Mouse (Mus musculus) lung, postnatal 14 days (tissue): ENCODE results near the gene Dact3.

Experiments
- DNase-seq: peaks from one replicate; pipeline ENCODE4 v3.0.0; 2021

The Dact3 gene

DNA sequence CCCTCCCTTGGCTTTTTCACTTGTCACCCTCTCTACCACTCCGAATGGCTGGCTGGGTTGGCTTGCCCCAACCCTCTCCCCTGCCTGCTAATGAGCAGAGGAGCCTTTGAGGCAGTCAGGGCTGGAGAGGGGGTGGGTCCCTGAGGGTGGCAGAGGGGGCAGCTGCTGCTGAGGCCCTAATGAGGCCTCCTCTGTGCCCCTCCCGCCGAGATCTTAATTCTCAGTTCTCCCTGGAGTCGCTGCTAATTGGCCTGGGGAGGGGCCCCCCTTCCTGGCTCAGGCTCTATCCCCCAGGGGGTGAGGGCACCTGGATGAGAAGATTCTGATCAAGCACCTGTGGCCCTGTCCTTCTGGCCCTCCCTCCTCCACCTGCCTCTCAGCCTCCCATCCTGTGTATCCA, 19.2 kb downstream of the Dact3 start:
- no peak for DNase-seq

DNA sequence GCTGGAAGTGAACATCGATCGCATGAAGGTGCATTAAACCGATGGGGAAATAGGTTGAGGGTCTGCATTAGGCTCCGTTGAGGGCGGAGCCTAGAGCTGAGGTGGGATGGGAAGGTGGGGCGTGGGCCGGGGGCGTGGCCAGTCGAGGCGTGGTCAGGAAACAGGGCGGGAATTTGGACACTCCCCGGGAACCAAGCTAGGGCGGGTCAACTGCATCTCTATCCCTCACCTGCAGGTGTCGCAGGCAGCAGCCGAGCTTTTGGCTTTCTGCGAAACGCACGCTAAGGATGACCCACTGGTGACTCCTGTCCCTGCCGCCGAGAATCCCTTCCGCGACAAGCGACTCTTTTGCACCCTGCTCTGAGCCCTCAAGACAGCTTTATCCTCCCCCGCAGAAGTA, 19.9 kb downstream of the Dact3 start:
- peak; percentile 80 for DNase-seq

DNA sequence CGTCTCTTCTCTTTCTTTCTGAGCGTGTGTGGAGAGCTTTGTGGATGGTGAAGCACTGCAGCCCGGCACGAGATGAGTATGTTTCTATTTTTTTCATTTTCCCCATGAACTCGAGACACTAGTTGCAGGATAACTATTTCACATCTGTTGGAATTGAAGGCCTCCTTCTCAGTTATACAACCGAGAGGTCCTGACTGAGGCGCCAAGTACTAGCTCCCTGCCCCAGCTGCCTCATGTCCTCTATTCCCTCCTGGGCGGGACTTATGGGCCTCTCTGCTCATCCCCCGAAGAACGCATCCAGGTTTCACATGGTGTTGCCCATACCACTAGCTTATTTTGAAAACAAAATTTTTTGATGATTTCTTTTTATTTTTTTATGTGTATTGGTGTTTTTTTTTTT, 20.4 kb downstream of the Dact3 start:
- no peak for DNase-seq

DNA sequence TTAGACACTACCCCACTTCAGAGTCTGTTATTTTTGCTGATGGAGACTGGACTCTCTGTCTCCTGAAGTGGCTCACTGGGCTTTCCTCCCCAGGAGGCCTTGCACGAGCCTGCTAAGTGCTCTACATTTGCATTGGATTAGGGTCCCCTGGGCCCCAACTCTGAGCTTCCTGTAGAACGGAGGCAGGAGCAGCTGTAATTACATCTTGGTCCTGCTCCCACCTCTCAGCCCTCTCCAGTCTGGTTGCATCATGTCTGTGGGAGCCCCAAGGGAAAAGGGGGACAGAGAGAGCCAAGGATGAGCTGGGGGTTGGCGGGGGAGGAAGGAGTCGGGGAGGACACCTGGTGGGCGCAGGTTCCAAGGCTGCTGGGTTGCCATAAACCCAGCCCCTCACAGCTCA, 25.4 kb downstream of the Dact3 start:
- no peak for DNase-seq

- DNase-seq, result no peak
Measured at GRCm38 (mm10) chr7:16903439-16903955, 28.4 kb downstream of the Dact3 start.

DNA sequence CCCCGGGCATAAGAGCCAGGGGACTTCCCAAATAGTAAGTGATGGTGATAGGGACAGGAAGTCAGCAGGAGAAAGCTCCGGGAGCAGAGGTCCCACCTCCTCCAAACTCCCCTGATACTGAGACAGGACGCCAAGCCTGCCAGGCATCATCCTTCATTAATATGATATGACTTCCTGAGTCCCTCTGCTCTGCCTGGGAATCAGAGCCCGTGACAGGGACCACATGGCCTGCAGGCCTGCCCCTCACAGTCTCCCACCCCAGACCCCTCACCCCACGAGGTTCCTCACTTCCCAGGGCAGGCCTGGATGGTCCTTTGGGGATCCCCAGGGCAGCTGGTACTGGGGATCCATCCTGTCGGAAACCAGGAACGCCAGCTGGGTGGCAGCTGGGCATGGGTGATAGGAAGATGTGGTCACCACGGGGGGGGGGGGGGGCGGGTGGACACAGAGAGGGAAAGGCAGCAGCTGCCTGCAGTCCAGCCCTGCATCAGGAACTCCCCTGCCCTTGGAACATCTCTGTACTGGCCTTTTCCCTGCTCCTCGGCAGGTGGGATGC, 29.1 kb downstream of the Dact3 start:
- no peak for DNase-seq

DNA sequence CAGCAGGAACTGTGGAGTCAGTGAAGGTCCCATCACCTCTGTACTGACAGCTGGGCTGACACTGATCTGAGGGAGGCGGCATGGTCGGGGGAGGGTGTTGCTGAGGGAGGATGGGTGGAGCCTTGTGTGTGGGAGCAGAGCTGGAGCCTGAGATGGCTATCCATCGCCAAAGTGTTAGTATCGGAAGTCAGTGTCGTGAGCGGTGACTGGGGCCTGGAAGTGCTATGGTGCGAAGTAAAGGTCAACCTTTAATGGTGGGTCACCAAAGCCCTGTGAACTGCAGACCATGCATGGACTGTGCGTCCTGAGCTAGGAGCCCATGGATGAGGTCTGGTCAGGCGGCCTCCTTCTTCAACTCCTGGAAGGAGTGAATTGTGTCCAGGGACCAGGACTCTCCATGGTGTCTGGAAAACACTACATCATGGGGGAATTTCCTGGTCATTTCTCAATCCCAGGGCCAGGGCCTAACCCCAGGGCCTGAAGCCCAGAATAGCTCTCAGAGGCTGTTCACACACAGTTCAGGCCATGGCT, 30.4 kb downstream of the Dact3 start:
- DNase-seq, result no peak

GRCm38 (mm10) chr7:16906281-16906680, 31.2 kb downstream of the Dact3 start, which contains the start of gene Ptgir:
Gene Ptgir (plus strand): TSS chr7:16906490.
- DNase-seq, result no peak

GRCm38 (mm10) chr7:16906889-16907559, 31.9 kb downstream of the Dact3 start:
- no peak for DNase-seq

GRCm38 (mm10) chr7:16907842-16908241, 32.7 kb downstream of the Dact3 start:
- DNase-seq, result no peak

- no peak for DNase-seq
Measured at GRCm38 (mm10) chr7:16908367-16908766, 33.2 kb downstream of the Dact3 start.

DNA sequence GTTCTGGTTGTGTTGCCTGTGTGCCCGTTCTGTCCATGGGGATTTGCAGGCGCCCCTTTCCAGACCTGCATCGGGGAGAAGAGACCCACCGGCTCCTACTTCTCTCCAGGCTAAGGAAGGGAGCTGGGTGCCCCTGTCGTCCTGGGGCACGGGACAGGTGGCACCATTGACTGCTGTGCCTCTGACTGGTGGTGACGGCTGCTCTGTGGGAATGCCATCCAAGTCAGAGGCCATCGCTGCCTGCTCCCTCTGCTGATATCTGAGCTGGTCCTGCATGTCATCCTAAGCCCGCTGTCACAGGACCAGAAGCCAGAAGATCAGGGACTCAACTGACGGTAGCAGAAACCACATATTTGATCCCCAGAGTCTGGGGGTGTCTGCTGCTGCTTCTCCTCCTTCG, 33.7 kb downstream of the Dact3 start:
- DNase-seq, result no peak

- no peak for DNase-seq
Measured at GRCm38 (mm10) chr7:16909909-16910308, 34.8 kb downstream of the Dact3 start.

DNA sequence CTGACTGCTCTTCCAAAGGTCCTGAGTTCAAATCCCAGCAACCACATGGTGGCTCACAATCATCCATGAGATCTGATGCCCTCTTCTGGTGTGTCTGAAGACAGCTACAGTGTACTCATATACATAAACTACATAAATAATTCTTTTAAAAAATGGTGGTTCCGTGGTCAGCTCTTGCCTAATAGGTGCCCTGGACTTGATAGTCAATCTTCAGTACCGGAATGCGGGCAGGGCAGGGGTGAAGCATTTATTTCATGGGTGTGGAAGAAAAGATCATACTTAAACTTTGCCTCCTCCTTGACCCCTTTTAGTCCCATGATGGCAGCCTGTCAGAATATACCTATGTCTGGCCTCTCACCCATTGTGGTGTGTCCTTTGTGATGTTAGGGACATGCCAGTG, 36.8 kb downstream of the Dact3 start:
- no peak for DNase-seq

DNA sequence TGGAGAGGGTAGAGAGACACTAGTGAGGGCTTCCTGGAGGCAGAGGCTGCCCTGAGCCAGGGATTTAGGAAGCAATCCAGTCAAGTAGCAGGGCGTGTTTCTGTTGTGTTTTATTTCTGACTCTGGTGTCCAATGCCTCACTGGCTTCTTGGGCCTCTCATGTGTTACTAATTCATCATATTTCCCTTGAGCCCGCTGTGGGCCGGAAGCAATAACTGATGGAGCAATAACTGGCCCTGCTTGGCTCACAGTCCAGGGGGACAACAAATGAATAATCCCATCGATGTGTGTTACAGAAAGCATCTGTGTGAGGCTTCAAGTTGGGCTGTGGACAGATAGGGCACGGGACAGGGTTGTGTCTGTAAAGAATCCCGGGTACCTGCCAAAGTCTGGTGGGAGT, 37.2 kb downstream of the Dact3 start:
- no peak for DNase-seq

GRCm38 (mm10) chr7:16913806-16914452, 38.8 kb downstream of the Dact3 start:
- DNase-seq, result peak; percentile 85

DNA sequence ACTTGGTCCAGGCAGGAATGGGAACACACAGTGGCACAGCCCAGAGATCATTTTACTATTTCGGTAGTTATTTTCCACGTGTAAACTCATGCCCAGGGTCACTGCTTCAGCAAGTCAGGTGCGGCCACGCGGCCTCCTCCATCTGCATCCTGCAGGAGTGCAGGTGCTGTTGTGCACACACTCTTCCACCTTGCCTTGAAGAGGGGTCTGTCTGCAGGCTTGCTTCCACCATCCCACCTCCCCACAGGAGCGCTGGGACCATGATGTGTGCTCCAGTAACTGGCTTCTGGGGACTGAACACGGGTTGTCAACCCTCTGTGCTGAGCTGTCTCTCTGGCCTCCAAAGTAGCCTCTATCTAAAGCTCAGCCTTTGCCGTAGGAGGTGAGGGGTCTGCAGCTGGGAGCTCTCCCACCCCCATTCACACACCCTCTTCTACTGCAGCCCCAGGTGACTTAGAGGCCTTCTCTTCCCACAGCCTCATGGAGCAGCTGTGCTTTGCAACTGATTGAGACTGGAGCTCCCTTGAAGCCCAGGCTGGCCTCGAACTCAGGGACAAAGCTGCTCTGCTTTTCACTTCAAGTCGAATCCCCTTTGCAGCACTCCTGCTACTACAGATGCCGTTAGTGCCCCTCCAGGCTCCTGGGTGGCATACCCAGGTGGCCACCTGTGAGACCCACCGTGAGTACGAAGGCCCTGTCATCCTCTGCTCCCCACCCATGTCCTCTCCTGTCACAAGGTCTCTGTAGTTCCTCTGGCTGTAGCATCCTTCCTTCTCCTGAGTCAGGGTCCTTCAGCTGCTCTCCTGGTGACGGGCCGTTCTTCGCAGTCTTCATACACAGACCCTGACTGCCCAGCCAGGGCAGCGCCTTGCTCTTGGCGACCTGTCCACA, 39.6 kb downstream of the Dact3 start:
- DNase-seq, result no peak

DNA sequence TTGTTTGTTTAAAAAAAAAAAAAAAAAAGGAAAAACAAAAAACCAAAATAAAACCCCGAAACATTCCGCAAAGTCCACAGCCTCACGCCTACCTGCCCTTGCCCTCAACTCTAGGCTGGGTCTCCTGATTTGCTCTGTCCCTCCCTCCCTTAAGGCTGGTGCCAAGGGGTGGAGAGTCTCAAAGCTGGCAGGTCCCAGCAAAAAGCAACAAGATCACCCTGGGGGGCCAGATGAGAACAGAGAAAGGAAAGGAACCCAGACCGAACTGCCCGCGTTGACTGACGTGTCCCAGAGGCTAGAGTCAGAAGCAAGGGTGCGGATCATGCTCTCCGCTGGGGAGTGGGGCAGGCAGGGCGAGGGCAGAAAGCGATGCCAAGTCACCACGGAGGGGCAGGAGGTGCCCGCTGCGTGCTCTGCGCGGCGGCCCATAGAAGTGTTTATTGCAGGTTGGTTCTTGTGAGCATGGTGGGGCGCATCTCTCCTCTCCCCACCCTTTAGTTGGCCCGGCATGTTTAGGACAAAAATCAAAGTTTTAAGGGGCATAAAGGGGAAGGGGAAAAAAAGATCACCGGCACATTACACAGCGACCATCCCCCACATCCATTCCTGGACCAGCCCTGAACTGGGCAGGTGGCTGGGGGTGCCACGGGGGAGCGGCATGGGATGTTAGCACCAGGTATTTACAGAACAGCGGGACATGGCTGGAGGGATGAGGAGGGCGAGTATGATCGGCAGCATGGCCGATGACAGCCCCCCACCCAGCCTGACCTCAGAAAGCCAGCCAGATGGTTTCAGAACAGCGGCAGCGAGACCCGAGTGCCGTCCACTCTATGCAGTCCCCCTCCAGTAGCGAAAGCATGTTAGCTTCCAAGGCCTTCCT, 40.6 kb downstream of the Dact3 start:
- DNase-seq, result no peak

- no peak for DNase-seq
Measured at GRCm38 (mm10) chr7:16916342-16917265, 41.5 kb downstream of the Dact3 start.

DNA sequence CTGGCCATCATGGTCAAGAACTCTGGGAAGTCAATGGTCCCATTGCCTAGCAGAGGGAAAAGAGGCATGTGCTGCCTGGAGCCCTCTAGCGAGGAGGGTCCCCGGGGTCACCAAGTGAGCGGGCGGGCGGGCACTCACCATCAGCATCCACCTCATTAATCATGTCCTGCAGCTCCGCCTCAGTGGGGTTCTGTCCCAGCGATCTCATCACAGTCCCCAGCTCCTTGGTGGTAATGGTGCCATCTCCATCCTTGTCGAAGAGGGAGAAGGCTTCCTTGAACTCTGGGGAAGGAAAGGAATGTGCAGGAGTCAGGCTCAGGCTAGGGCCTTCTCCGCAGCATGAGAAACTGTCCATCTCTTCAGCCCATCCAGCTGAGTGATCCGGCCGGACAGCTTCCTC, 42.3 kb downstream of the Dact3 start:
- DNase-seq, result no peak

GRCm38 (mm10) chr7:16918014-16918413, 42.9 kb downstream of the Dact3 start:
- no peak for DNase-seq
